Mouse (Mus musculus) skeletal muscle tissue, adult 2 months (tissue): ENCODE measurements around the gene Sdad1.
A peak's percentile ranks its signal among the peaks of the same experiment; 100 is the strongest.
"Not testable (repeated sequence)": the region's sequence is repeated elsewhere in the genome, so short reads cannot be mapped to it uniquely, and the experiment has no call there.

Source experiments
- DNase-seq: peaks from one replicate; pipeline ENCODE4 v3.0.0-alpha.2; 2012; ENCODE audit warnings: low read depth, low spot score

Sdad1 gene

DNA sequence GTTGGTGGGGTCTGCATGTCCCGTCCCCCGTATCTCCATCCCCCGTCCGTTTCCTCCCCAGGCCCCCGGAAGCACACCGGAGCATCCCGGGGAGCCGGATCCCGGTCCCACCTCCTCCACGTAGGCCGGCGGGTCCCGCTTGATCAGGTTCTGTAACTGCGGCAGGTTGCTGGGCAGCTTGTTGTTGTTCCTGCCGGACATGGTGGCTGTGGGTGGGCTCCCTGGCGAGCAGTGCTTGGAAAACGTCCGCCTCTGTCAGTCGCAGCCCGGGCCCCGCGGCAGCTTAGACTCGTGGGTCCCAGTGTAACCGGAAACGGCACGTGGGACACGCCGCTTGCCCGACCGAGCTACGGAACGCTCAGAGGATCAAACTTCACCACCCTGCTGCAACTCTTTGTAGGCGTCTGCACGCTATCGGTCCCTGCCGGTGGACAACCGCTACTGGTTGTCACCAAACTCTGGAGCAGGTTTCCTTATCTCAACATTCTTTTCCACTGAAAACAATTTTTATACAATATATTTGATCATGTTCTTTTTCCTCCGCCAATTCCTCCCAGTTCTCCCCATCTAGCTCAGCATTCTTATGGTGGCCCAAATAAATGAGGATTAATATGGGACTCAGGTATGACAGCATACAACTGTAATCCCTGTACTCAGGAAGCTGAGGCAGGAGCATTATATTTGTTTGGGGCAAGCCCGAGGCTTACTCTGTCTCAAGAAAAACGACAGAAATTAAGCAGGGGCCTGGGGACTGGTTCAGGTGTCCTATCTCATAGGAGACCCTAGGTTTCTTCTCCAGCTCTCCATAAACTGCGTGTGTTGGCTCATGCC is at the start of gene Sdad1:
Sdad1 (minus strand) TSS at position 799 of the 831 bp plus-strand sequence.
- peak; percentile 92 for DNase-seq

DNA sequence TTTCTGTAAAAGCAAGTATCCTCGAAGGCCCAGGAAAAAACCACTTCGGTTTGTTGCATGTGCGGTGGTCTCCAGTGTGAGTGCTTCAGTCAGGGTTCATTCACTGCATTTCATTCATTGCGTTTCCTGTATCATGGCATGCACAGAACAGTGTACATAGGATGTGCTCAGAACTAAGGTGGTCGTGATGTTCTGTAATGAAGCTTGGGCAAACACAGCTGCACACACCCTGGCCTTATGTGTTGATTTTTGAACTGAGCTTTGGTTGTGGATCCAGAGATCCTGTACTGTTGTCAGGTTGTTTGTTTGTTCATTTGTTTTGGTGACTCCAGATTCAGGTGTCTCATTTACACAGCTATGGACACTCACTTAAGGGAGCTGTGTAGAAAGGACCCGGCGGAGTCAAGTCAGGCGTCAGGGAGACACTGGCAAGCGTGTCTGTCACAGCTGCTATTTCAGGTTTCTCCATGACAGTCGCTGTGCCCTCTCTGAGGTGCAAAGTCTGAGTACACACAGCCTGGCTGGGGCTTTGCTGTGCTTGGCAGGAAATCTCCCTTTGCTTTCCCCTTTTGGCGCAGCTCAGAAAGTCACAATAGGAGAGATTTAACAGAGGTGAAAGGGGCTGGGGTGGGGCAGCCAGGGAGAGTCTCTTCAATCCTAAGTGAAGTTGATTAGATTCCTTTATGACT is 48.6 kb upstream of the Sdad1 start:
- peak; percentile 27 for DNase-seq

DNA sequence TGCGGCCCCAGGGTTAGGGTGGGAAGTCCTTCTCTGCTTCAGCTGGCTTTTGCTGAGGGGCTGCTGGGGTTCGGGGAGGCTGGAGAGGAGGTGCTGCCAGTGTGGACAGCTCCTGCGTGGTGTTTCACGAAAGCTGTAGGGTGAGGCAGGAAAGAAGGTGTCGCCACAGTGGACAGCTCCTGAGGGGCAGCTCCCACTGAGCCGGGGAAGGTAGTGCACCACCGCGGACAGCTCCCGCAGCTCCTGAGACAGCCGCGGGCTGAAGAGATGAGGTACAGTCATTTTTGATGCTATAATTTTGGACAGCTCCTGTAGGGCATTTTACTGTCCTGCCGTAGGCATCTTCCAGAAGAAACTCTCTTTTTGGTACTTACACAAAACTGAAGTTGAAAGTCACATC is 47.8 kb upstream of the Sdad1 start:
- no peak for DNase-seq

DNA sequence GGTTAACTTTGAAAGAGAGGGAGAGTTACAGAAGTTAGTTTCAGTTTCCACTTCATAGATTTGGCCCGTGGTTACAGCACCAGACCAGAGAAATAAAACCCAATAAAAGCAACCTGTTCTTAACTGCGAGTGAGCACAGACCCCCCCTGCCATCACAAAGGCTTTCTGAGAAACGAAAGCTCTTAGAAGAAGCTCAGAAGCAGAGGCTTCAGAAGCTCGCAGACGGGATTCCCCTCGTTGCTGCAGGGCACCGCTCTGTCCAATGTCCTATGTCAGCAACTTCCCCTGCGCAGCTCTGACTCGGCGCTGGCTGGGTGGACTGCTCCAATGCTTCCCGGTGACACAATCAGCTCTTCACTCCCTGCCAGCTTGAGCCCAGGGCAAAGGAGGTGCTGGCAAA is 43.2 kb upstream of the Sdad1 start:
- peak; percentile 69 for DNase-seq

DNA sequence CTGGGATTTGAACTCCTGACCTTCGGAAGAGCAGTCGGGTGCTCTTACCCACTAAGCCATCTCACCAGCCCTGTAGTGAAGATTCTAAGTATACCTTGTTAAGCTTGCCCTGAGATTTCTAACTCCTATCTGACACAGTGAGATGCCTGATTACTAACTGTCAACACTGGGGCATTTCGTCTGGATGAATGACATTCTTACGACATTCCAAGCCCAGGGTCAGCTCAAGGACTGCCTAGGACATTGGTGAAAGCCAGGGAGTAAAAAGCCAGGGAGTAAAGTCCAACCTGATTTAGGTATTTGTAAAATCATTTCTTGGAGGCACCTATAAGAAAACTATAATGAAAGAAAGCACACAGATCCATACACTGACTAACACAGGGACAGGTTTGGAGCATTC is 42.4 kb upstream of the Sdad1 start:
- not testable (repeated sequence) for DNase-seq

DNA sequence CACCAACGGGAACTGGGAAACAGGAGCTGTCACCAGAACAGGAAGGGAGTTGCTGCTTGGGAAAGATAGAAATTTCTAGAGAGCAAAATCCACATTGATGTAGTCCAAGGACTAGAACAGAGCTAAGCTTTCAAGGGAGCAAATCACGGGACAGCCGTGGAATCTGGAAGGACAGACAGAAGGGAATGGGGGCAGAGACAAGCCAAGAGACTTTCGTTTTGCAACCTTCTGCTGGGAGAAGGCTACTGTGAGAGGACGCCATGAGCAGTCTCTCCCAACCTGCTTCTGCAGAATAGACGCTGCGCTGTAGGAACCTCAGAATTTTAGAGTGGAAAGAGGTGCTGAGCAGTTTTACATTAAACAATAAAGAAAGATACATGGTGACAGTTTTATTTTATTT is 39.5 kb upstream of the Sdad1 start:
- no peak for DNase-seq

DNA sequence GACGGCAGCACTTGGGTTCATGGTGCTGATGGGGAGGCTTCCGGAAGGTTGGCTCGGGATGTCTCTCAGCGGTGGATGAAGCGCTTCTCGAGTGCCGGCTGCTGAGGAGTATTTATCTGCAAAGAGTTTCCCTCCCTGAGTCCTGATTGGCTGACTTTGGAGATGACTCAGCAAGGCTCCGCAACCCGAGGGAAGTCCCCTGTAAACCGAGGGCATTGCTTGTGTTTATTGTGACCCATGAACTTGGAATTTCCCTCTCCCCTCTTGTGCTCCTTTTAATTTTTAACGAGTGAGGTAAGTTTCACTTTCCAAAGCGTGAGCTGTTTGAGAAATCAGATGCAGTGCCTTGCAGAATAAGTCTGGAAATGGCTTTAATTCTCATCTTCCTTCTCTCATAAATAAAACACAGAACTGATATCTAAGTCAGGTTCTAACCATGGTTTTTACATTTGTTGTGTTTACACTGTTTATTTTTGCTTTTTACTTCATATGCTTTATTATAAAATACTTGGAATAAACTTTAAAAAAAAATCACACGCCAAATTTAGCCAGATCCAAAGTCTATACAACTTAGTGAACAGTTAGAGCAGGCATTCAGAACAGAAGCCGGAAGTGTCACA is 38.6 kb upstream of the Sdad1 start, which contains the start of gene Cxcl10:
Cxcl10 (minus strand) TSS at position 96 of the 620 bp plus-strand sequence.
- peak; percentile 68 for DNase-seq

DNA sequence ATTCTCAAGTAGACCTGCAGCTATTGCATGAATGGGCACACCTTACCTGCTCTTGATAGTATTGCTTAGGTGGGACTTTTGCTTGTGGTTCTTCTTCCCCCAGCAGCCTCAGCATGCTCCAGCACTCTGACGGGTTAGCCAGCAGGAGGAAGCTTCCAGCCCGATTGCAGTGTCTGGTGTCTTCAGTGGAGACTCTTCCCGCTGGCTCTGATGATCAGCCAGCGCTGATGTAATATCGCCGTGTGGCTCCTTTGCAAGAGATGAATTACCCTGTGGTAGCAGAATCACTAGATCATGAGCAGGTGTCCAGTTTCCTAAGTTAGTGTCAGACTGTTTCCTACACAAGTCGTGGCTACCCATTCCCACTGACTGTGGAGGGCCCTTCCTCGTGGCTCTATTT is 34.7 kb upstream of the Sdad1 start:
- DNase-seq = peak; percentile 68

DNA sequence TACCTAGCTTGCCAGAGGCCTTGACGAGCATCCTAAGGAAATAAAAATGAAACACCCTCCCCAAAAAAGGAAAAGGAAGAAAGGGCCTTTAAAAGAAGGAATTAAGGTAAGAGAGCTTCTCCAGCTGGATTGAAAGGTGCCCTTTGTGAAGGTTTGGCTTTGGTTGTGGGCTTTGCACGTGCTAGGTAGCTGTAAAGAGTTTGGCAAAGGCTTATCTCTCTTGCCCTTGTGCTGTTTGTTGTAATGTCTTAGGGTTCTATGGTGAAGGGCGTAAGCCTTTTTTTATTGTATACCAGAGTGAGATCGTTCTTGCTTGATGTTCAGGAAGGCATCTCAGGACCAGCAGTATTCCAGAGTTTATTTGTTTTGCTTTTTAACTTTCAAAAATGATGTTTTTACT is 30.3 kb upstream of the Sdad1 start:
- DNase-seq = no peak

DNA sequence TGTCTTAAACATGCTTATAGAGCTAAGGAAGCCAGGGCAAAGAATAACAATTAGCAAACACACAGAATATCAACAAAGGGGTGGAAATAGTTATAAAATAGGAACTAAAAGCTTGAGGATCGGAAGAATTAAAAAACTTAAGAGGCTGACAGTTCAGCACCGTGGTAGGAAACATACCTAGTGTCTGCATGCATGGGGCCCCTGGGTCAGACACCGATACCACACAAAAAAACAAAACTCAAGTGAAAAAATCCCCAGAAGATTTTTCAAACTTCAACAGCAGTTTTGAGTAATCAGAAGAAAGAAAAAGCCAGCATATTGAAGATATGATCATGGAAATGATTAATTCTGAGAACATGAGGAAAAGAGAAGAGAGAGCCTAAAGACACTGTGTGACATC is 26.5 kb upstream of the Sdad1 start:
- DNase-seq = no peak

DNA sequence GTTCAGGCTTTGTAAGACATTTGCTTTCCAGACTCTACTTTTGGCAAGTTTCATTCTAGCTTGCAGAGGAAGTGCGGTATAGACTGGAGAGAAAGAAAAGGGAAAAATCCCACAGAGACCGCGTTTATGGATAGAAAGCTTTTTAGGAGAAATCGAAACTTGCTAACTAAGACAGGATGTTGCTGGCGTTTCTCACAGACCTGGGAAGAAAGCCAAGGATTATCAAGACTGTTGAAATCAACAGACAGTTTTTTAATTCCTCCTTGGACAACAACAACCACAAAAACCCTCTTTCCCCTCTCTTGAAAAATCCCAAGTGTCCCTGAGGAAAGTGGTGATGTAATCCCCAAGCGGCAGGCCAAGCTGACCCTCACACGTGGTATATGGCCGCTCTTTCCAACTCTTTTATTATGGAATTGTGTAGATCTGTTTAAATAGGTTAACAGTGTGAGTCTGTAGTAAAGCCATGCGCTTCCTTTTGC is 22.1 kb upstream of the Sdad1 start:
- DNase-seq = peak; percentile 78

DNA sequence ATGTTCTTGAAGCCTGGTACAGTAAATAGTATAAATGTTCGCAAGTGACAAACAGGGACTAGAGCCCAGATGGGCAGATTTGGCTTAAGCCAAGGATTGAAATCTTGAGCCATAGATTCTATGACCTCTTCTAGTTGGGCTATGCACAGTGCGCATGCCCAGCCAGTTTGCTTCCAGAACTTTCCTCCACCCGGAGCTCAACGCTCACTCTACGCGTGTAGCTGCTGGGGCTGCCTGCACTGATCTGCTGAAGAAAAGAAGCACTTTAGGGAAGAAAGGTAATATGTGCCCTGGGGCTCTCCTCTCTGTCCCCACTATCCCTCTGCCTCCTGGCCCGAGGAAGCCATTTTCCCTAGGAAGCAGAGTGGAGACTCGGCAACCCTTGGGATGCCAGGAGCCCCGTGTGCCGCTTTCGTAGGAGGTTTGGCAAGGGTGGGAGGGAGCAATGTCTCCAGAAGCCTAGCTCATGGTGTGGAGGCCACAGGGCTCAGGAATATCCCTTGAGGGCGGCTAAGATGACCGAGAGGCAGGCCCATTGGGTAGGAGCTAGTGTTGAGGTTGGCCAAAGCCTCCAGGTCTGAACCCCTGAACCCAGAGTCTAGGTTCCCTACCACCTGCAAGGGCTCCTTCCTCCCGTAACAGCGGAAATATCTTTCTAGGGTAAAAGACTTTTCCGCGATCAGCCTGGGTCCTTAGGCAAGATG is 21.5 kb upstream of the Sdad1 start, which contains the start of gene Art3:
Art3 (plus strand) TSS at position 193 of the 704 bp plus-strand sequence.
- no peak for DNase-seq

DNA sequence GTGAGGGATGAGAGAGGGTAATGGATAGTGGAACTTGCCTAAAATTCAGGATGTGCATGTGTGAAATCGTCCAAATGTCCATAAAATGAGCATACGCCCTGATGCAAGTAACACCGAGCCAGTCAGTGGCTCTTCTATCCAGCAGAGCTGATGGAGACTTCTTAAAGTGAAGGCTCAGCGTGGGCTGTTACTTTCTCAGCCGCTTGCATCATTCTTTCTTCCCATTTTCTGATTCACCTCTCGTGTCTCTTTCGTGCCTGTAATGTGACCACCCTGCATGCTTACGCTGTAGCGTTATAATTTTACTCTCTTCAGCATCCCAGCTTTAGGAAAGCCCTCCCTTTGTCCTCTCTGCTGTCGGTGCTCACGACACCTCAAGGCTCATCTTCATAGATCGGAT is 20.8 kb upstream of the Sdad1 start:
- DNase-seq = no peak

DNA sequence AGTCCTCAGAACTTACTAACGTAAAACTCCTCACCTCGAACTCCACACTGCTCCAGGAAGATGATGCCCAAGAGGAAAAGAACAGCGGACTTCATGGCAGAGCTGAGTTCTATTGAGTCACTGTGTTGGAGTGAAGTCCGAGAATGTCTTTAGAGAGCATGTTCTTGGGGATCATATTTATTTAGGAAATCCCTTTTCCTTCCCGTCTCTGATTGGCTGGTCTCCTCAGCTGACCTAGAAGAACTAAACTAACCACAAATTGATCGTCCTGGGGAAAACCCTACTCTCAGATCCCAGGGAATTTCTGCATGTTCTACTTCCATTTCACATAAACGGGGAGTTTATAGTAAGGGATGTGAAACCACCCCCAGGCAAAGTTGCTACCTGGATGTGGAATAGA is 17.6 kb upstream of the Sdad1 start, which contains the start of gene Cxcl9:
Cxcl9 (minus strand) TSS at position 151 of the 400 bp plus-strand sequence.
- no peak for DNase-seq

DNA sequence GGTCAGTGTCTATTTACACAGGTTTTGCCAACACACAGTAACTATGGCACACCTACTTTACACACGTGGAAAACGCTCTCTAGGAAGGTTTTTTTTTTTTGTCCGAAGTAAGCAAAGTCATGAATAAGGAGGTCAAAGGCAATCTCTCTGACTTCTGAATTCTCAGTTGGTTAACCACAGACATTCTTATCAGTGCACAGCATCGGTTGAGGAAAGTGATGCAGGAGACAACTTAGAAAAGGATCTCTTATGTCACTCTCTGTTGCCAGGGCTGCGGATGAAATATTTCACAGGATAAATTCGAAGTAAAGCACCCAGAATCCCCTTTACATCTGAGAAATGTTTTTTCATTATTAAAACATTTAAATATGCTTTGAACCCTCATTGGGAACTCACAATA is 17.1 kb upstream of the Sdad1 start:
- DNase-seq = no peak

DNA sequence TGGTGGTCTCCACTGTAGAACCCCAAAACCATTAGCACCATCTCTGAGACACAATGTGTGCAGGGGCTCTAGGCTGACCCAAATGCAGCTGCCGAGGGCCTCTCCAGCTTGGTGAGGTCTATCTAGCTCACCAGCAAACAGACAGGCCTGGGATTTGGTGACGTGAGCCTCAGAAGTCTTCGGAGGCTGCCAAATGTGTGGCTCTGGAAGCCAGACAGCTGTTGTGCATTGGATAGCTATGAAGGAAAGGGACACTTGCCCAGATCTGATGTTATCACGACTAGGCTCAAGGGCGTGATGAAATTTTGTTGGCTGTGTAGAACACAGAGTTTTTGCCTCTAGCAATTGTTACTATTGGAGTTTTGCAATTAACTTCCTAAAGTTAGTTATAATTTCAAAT is 13.0 kb upstream of the Sdad1 start:
- DNase-seq = peak; percentile 94

DNA sequence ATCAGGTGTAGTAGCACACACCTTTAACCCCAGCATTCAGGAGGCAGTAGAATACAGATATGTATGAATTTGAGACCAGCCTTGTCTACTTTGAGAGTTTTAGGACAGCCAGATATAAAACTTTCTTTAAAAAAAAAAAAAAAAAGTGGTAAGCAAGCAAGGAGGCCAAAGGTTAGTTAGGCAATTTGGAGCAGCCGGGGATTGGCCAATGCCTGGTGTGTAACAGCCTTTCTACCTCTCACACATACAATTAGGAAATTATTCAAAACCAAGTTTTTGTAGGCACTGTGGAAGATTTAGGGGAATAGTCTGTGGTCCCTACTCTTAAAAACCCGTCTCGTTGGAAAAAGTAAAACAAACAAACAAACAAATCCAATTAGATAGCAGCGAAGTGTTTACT is 12.3 kb upstream of the Sdad1 start:
- DNase-seq = no peak

DNA sequence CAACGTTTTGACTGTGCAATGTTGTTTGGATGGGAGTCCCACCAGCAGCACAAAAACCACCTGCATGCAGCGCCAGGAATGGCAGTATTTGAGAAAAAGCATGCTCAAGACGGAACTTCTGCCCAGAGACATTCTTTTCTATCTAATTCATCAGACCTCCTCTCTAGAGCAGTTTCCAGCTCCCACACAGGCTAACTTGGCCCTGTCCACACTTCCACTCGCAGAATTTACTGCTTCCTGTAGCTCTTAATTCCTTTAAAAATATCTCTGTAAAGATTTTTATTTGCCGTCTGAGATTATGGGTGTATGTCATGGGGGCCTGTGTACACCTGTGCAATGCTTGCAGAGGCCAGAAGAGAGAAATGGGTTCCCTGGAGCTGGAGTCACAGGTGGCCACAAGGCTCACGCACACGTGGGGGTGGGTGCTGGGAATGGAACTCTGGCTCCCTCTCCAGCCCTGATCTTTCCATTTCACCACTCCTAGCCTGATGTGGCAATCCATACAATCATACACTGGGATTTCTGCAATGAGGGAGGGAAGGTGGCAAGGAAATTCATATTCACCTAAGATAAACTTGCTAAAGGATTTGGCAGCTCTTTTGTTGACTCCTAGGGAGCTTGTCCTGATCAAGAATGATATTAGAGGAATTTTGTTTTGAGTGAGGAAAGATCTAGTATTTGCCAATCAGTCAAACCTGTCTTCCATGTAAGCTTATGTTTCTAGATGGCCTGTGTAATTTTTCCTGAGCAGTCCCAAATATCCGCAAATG is 11.5 kb upstream of the Sdad1 start:
- DNase-seq = no peak

DNA sequence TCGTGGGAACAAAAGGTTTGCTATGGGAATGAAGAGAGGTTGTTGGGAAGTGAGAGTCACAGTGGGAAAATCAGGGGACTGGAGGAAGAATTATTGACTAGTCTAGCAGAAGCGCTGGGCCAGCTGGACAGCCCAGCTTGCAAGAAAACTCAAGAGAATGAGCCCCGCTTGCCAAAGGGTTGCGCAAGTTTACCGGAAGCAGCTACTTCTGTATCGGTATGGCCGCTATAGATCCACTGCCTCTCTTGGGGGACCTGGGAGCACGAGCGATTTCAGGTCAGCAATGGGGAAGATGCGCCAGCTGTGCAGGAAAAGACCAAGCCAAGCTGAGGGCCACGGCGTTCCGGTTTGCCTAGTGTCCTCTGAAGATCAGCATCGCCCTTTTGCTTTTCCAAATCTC is 8.3 kb upstream of the Sdad1 start:
- DNase-seq = peak; percentile 62

DNA sequence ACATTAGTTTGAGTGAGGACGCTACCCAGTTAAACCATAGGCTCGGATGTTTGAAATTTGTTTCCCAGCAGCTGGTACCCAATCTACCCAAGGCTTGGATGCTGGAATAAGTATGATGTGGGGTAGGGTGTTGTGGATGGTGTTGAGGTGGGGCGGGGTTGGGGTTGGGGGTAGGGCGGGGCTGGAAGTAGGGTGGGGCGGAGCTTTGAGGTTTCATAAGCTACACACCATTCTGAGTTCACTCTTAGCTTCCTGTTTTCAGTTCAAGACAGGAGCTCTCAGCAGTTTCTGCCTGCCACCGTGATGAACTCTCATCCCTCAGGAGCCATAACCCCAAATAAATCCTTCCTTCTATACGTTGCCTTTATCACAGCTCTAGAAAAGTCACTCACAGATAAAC is 7.8 kb upstream of the Sdad1 start:
- no peak for DNase-seq

DNA sequence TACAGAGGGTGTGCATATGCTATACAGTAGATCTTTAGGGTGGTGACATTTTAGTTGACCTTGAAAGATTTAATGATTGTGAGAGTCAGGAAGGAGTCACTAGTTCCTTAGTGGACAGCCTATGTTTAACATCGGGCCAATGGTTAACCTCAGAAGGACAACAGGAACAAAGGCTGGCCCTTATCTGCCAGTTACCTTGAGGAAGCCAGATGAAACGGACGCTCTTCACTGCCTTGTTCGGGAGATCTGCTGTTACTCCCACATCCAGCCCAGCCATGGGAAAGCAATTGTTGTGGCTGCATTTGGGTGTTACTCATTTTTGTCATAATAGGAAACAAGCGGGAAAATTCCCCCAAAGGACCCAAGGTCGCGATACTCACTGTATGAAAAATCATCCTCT is 3.5 kb upstream of the Sdad1 start:
- no peak for DNase-seq
